In the genomic region with DNA sequence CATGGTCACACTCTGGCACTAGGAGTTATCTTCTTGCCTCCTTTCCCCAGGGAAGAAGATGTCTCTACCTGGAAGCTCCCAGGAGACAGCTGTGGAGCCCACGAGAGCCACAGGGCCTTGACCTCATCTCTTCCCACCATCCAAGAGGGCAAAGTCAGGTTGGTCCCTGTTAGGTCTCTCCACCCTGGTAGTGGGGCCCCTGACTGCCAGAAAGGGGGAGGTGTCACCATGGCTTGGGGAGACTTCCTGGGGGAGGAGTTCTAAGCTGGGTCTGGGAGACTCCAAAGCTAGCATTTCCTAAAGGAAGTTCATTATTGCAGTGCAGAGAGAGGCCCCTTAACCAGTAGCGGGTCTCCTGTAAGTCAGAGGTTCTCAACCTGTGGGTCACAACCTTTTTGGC, we compare ENCODE assay signal across 22 mouse cellular contexts. TPM values are rescaled to one million over a fixed set of nuclear protein-coding genes. Genes with fewer than 3 reads are reported as not detected.
DNase-seq lines count a peak whose midpoint lies in the region; ATAC-seq and TF ChIP-seq lines count a peak whose summit lies in the region.
"Had no signal": no experiment of that assay in that cellular context is flagged by ENCODE, and none has a peak within 500 bp of the region (broad histone marks: within the 10 kb centered on the region; RNA-seq: fewer than 3 reads in every experiment).

No protein-coding gene starts in this region.

- peak overlapping the region; percentile 33 for H3K4me2 ChIP-seq in liver, embryonic 14.5 days (ENCODE audit: low read depth)
- H3K4me2 ChIP-seq: heart, embryonic 13.5 days; midbrain, embryonic 11.5 days had no signal

- intact Hi-C loops in gastrocnemius, adult 2 months (cut with DNase I): no loop called here

- TF ChIP-seq EP300 in liver, embryonic 14.5 days (IDR thresholded peaks at IDR 0.05; ENCODE audit: low read depth): no peak

- WGBS in liver, embryonic 14.5 days (ENCODE audit: insufficient replicate concordance): 44% methylated on average over 2 of the region's 2 CpGs
- 84% methylated on average over 2 of the region's 2 CpGs for WGBS in embryonic facial prominence, embryonic 10.5 days

- H3K9me3 ChIP-seq in liver, embryonic 14.5 days (ENCODE audit: control insufficient read depth, low read length): no peaks in the 10 kb centered on the region
- H3K9me3 ChIP-seq in embryonic facial prominence, embryonic 10.5 days: no peaks in the 10 kb centered on the region
- H3K9me3 ChIP-seq: heart, embryonic 13.5 days had no signal

- H3K27ac ChIP-seq in gastrocnemius, adult 2 months: no peak overlapping the region
- peak overlapping the region; percentile 16 for H3K27ac ChIP-seq in liver, embryonic 14.5 days
- H3K27ac ChIP-seq in embryonic facial prominence, embryonic 10.5 days (replicated peaks): no peak overlapping the region
- H3K27ac ChIP-seq: heart, embryonic 13.5 days; layer of hippocampus, adult 2 months had no signal

- peak overlapping the region; percentile 10 for H3K9ac ChIP-seq in liver, embryonic 14.5 days (replicated peaks)
- H3K9ac ChIP-seq: heart, embryonic 13.5 days had no signal

- no peaks in the 10 kb centered on the region for H3K36me3 ChIP-seq in liver, embryonic 14.5 days (replicated peaks; ENCODE audit: control insufficient read depth, insufficient read depth, low read depth)
- no peaks in the 10 kb centered on the region for H3K36me3 ChIP-seq in embryonic facial prominence, embryonic 10.5 days (replicated peaks)

- peak overlapping the region; percentile 50 for H3K4me3 ChIP-seq in gastrocnemius, adult 2 months
- peak overlapping the region; percentile 10 to 32; a peak in 3 of 4 replicates for H3K4me3 ChIP-seq in liver, embryonic 14.5 days (ENCODE audit: insufficient read depth in 1 of 2, low read depth in 2 of 2, low read length in 2 of 2)
- H3K4me3 ChIP-seq in embryonic facial prominence, embryonic 10.5 days: no peak overlapping the region
- H3K4me3 ChIP-seq: heart, embryonic 13.5 days; layer of hippocampus, adult 2 months had no signal

- H3K4me1 ChIP-seq in liver, embryonic 14.5 days (replicated peaks; ENCODE audit: control insufficient read depth in 2 of 2, insufficient read depth in 2 of 2, low read length in 1 of 2): peaks cover 56 to 67% of the 10 kb centered on the region in 2 experiments
- peaks cover 4% of the 10 kb centered on the region for H3K4me1 ChIP-seq in embryonic facial prominence, embryonic 10.5 days

- DNase-seq in gastrocnemius, adult 2 months: no peak
- no peak for DNase-seq in gastrocnemius, postnatal 25 days
- DNase-seq in 3T3-L1 (ENCODE audit: low read depth, low spot score): peak; percentile 27
- DNase-seq in liver, embryonic 14.5 days (ENCODE audit: low read depth in 3 of 3, low spot score in 3 of 3): no peak
- DNase-seq in embryonic facial prominence, embryonic 10.5 days (ENCODE audit: low spot score): no peak
- no peak for DNase-seq in ovary, postnatal 36 days (ENCODE audit: low spot score)
- DNase-seq in right cerebral cortex, postnatal 14 days: no peak
- DNase-seq: cerebellum, adult 11-12 months; cerebellum, postnatal 14 days; heart, adult 18-20 months; kidney, adult 18-20 months; kidney, postnatal 14 days; lung, adult 18-20 months; lung, postnatal 36 days; retina, postnatal 1 day; right cerebral cortex, postnatal 4 days; thymus, postnatal 25 days had no signal

- no peaks in the 10 kb centered on the region for H3K27me3 ChIP-seq in liver, embryonic 14.5 days (ENCODE audit: control insufficient read depth, insufficient read depth, low read length)
- H3K27me3 ChIP-seq in embryonic facial prominence, embryonic 10.5 days (replicated peaks; ENCODE audit: low read depth, poor library complexity, severe bottlenecking): peaks cover 5% of the 10 kb centered on the region; the same call in 1 of the 2 replicates
- H3K27me3 ChIP-seq: heart, embryonic 13.5 days had no signal

- 0 out of 2 replicates have a peak, but pooled peaks have one; percentile 12 for ATAC-seq in granulocyte monocyte progenitor cell, adult 5-6 weeks (replicated peaks; ENCODE audit: poor library complexity, severe bottlenecking)
- no peak for ATAC-seq in liver, embryonic 14.5 days (ENCODE audit: insufficient read depth)
- ATAC-seq: CD4-positive, CD25-positive, alpha-beta regulatory T cell, adult 4 months had no signal

- no peak for TF ChIP-seq CTCF in gastrocnemius, adult 2 months (IDR thresholded peaks at IDR 0.05)
- no peak for TF ChIP-seq CTCF in liver, embryonic 14.5 days (IDR thresholded peaks at IDR 0.05; ENCODE audit: low read depth)

RNA-seq across cellular contexts. Expression of a gene that starts 22.8 kb away (rescaled TPM):
- total RNA-seq in gastrocnemius, adult 2 months (2021): 1 to 10 TPM; 3.4 to 6.6 TPM
- total RNA-seq in gastrocnemius, postnatal 25 days (2021): 1 to 10 TPM; 6.7 to 7.9 TPM
- 41.0 and 43.7 TPM in 2 replicates for total RNA-seq in granulocyte monocyte progenitor cell, adult 5-6 weeks (2014; fragmentation: Nextera tagmentation)
- total RNA-seq in granulocyte monocyte progenitor cell, adult 5-6 weeks (2017): 32.9 and 35.0 TPM in 2 replicates
- polyA plus RNA-seq in liver, embryonic 14.5 days (2012; rRNA removed): 21.3 and 24.7 TPM in 2 replicates
- polyA plus RNA-seq in liver, embryonic 14.5 days (2014; fragmentation: Nextera tagmentation; extraction: Ambion mirVana): 20.0 and 24.7 TPM in 2 replicates
- 2.4 and 2.6 TPM in 2 replicates for polyA plus RNA-seq in embryonic facial prominence, embryonic 10.5 days (2016; fragmentation: Nextera tagmentation; extraction: Ambion mirVana)
